Mouse (Mus musculus) ES-Bruce4 (cell line): ENCODE measurements at regions not wholly inside any gene's neighbourhood (a gene's known extent, or its start where the extent isn't known, plus 50 kb on each side); places are given as distances from the start of the nearest gene placed in this dataset.

ENCODE experiments used
- CTCF ChIP-seq: IDR thresholded peaks from one replicate; pipeline ENCODE4 v1.8.1; 2011; ENCODE audit warnings: low read depth, low read length
- POLR2A ChIP-seq: IDR thresholded peaks from one replicate; pipeline ENCODE4 v1.8.1; 2011; ENCODE audit warnings: low read length; ENCODE audit not compliant: insufficient read depth

GRCm38 (mm10) chr16:30697806-30698205, 98.3 kb downstream of the Fam43a start:
- TF ChIP-seq CTCF: no peak
- TF ChIP-seq POLR2A: no peak
